Mouse (Mus musculus) embryonic stem cell, embryonic (primary cell): Measurements from ENCODE around the gene Sec24a.
"Not testable (repeated sequence)": the region's sequence is repeated elsewhere in the genome, so short reads cannot be mapped to it uniquely, and the experiment has no call there.

Experiments used
- CTCF ChIA-PET, 4 experiments: fragments of 300-600 bp in 2 of 4; fragments of 350-600 bp in 2 of 4; sonication (Branson Sonifier 250); formaldehyde crosslinking; loops; one replicate each; lab custom pipeline; 2022; ENCODE audit warnings: inconsistent platforms in 2 of 4; lab: Charles Lee
- POLR2A ChIA-PET, 4 experiments: fragments of 300-600 bp in 2 of 4; fragments of 350-600 bp in 2 of 4; sonication (Branson Sonifier 250); formaldehyde crosslinking; loops; one replicate each; lab custom pipeline; 2022; ENCODE audit warnings: antibody characterized with exemption in 4 of 4, inconsistent platforms in 1 of 4; lab: Charles Lee

The Sec24a gene

DNA sequence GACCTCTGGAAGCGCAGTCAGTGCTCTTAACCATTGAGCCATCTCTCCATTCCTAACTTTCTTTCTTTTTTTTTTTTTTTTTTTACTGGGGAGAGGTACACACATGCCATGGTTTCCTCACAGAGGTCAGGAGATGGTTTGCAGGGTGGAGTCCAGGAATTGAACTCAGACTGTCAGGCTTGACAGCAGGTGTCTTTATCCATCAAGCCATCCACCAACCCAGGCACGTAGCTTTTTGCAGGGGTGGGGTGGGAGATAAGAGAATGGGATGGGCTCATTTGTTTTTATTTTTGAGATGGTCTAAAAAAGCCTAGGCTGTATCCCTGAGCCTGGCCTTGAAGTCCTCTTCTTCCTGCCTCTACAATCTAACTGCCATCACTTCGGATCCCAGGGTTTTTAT, 12.1 kb upstream of the Sec24a start:
- ChIA-PET CTCF (interaction anchor here in 3 of 4 experiments (0.6 to 2.3 kb wide), 8 partner anchors 11 to 208 kb away, joined by 3 to 12 read pairs (median 5); partner anchors contain the start of genes Sar1b (in 2 of the 3) and Sec24a (in 2 of the 3)), POLR2A (interaction anchor here in 3 of 4 experiments (0.8 to 5.8 kb wide), 18 partner anchors 8 to 169 kb away, joined by 3 to 47 read pairs (median 5); partner anchors contain the start of genes Sar1b (in 3 of the 3), Sec24a (in 3 of the 3), 0610009B22Rik (in 2 of the 3) and Hnrnpab (in 1 of the 3))

DNA sequence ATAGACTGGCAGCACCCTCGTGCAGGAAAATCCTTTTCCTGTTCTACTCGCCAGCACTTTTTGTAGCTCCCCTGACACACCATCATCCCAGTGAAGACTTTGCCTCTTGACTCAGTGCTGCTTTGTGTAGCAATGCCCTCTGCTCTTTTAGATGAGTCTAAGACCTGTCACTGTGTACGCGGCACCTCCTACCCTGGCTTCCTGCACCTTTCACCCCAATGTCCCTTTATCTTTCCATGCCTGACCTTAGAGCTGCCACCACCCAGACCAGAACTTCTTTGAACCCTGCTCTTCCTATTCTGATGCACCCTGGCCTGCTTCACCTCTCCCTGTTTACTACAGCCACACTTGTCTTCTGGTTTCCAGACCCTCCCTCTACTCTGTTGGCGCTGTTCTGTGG, 4.9 kb upstream of the Sec24a start:
- ChIA-PET CTCF (interaction anchor here in 1 of 4 experiments (0.8 kb wide), 1 partner anchor 65 kb away, joined by 3 read pairs; no protein-coding TSS in a partner anchor), POLR2A (interaction anchor here in 3 of 4 experiments (0.7 to 2.3 kb wide), 15 partner anchors 11 to 505 kb away, joined by 3 to 8 read pairs (median 4); partner anchors contain the start of genes 0610009B22Rik (in 2 of the 3), BC049762 (in 1 of the 3), Hnrnpab (in 1 of the 3) and Phykpl (in 1 of the 3))

DNA sequence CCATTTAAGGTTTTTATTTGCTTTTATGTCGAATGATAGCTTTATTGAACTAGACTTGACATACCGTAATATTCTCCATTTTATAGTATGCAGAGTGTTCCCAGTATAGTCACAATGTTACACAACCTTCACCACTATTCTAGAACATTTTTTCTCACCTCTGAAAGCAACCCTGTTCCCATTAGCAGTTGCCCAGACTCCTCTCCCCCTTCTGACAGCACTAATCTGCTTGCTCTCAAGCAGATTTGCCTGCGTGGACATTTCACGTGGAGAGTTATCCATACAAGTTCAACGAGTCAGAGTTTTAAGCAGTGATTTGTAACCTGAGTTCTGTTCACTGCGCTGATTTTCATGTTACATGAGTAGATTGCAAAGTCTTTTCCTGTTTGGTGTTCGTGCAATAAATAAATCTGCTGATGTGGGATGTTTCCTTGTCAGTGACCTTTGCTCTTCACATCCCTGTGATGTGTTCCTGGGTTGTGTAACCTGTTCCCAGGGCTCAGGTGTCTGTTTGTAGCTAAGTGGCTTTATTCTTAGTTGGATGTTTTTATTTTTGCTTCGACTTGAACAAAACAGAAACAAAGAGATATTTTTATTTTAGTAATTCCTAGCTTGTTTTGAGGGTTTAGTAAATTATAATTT, 4.3 kb upstream of the Sec24a start:
- CTCF ChIA-PET = interaction anchor here in 2 of 4 experiments (0.6 to 0.8 kb wide), 2 partner anchors 65 to 828 kb away, joined by 3 read pairs; no protein-coding TSS in a partner anchor
- POLR2A ChIA-PET = interaction anchor here in 3 of 4 experiments (0.6 to 2.3 kb wide), 17 partner anchors 11 to 183 kb away, joined by 3 to 8 read pairs (median 4); partner anchors contain the start of genes 0610009B22Rik (in 2 of the 3), Hnrnpab (in 1 of the 3) and Phykpl (in 1 of the 3)

DNA sequence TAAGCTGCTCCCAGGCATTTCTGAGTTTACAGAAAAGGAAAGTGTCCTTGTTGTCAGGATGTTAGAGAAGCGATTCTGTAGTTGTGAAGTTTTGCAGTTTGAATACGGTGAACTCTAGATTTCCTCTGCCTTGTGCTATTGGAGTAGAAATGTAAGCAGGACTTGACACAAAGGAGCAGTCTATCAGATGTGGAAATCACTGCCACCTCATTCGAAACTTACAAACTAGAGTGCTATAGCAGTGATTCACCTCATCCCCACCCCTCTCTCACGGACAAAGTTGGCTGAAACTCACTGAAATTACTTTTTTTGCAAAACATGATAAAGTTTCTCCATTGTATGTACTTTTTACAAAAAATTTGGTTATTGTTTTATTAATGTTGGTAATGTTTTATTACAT, 1.4 kb upstream of the Sec24a start:
- ChIA-PET POLR2A (interaction anchor here in 3 of 4 experiments (1.2 to 5.0 kb wide), 16 partner anchors 9 to 162 kb away, joined by 3 to 47 read pairs (median 5); partner anchors contain the start of genes Hnrnpab (in 3 of the 3) and 0610009B22Rik (in 2 of the 3)), CTCF (interaction anchor here in 2 of 4 experiments (1.1 to 1.7 kb wide), 3 partner anchors 9 to 22 kb away, joined by 3 to 8 read pairs (median 5); no protein-coding TSS in a partner anchor)

DNA sequence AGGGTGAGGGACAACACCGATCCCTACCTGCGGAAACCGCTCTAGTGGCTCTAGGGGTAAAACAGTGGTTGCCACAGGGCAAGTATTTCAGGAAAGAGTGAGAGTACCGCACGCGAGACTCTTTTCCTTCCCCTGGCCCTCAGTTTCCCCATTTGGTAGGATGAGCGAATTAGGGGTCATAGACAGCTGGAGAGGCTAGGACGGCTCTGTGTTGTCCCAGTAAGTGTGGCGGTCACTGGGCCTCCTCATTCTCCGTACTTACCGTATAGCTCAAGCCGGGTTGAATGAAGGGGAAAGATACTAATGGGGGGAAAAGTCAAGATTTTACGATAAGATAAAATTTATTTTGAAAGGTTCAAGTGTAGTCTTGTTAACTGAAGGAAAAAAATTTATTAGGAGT, 521 bp upstream of the Sec24a start:
- POLR2A ChIA-PET = interaction anchor here (0.5 to 5.0 kb wide), 75 partner anchors 8 to 1509 kb away, joined by 3 to 47 read pairs (median 4); partner anchors contain the start of genes 0610009B22Rik (in 3 of the 4), Hnrnpab (in 3 of the 4), D930048N14Rik (in 1 of the 4) and N4bp3 (in 1 of the 4)
- CTCF ChIA-PET = interaction anchor here (0.6 to 1.7 kb wide), 15 partner anchors 8 to 621 kb away, joined by 3 to 18 read pairs (median 3); partner anchors contain the start of gene Cdkn2aipnl (in 1 of the 4)

DNA sequence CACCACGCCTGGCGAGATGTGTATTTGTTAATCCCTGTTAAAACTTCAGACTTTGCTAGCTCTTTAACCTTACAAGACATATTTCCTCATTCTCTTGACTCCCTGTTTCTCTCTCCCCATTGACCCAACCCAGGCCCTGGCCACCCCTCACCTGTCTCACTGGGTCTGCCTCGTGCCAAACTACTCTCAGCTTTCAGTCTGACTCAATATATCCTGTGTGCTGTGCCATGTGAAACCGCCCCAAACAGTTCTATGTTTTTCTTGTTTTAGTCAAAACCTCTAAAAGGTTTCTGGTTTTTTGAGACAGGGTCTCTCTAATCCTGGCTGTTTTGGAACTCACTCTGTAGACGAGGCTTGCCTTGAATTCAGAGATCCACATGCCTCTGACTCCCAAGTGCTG, 2.2 kb downstream of the Sec24a start:
- POLR2A ChIA-PET = interaction anchor here in 2 of 4 experiments (2.3 to 5.0 kb wide), 2 partner anchors 13 to 14 kb away, joined by 6 to 47 read pairs; no protein-coding TSS in a partner anchor
- CTCF ChIA-PET = interaction anchor here in 2 of 4 experiments (0.5 to 0.8 kb wide), 2 partner anchors 44 to 57 kb away, joined by 3 read pairs; no protein-coding TSS in a partner anchor

DNA sequence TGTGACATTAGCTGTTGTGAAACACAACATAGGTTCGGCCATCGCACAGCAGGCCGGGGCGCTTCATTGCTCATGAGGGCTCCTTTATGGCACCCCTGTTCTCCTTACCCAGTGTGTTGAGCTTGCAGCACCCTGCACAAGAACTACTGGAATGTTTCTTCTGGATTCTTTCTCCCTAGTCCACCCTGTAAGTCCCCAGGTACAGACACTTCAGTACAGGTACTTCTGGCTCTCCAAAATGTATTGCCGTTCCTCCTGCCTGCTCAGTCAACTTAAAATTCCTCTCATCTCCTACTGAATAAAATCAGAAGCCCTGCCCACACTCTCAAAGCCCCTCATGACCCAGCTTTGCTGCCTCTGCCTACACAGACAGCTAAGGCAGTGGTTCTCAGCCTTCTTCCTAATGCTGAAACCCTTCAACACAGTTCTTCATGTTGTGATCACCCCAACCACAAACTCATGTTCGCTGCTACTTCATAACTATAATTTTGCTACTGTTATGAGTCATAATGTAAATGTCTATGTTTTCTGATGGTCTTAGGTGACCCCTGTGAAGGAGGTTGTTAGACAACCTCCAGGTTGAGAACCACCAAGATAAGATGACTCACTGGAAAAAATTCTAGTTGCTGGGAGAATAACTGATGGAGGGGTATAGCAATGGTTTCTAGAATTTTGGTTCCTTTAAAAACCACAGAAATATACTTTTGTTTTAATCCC, 3.3 kb downstream of the Sec24a start:
- CTCF ChIA-PET = no interaction called here
- POLR2A ChIA-PET = interaction anchor here in 2 of 4 experiments (1.4 to 2.3 kb wide), 3 partner anchors 11 to 57 kb away, joined by 4 to 8 read pairs (median 6); no protein-coding TSS in a partner anchor

DNA sequence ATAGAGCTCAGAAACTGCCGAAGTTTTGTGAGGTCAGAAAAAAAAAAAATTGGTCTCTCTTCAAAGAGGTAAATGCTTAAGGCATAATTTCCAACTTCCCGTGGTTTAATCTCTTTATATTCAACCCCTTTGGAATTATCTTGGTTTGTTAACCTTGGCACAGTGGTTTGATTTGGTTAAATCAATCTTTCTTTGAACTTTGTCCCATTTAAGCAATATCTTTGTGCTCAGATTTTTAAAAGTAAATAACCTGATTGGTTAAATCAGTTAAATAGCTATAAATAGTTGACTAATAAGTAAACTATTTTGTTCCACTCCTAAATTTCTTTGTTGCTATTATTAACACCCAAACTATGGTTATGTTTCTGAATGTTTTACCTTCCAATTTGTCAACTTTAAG, 4.2 kb downstream of the Sec24a start:
- CTCF ChIA-PET = no interaction called here
- POLR2A ChIA-PET = interaction anchor here in 2 of 4 experiments (1.4 to 2.3 kb wide), 4 partner anchors 12 to 153 kb away, joined by 4 to 8 read pairs (median 6); partner anchors contain the start of gene Hnrnpab (in 1 of the 2)

DNA sequence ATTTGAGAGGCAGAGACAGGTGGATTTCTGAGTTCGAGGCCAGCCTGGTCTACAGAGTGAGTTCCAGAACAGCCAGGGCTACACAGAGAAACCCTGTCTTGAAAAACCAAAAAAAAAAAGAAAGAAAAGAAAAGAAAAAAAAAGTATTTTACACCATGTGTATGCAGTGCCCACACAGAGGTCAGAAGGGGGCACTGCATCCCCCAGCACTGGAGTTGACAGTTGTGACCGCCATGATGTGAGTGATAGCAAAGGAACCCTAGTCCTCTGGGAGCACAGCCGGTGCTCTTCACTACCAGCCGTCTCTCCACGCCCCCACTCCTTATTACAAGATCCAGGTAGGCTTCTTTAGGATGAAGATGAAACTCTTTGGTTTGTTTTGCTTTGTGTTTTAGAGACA, 5.2 kb downstream of the Sec24a start:
- POLR2A ChIA-PET = interaction anchor here in 2 of 4 experiments (0.5 to 1.4 kb wide), 2 partner anchors 97 to 152 kb away, joined by 3 to 5 read pairs; partner anchors contain the start of gene Hnrnpab (in 1 of the 2)
- CTCF ChIA-PET = not testable (repeated sequence)

DNA sequence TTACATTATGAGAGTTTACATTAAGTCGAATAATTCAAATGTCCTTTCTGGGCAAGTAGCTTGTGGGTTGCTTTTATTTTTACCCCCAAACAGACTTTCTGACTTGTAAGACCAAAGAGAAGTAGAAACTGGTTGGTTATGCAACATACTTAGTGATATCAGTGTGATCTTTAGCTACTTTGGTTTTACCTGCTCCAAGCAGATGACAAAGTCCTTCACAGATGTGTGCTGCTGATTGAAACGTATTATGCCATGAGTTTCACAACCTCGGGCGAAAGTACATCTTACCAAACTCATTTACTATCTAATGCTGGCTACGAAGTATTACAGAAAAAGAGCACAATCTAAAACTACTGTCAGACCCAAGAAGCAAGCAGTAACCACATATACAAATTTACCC, 5.8 kb downstream of the Sec24a start:
- ChIA-PET POLR2A (interaction anchor here in 3 of 4 experiments (0.5 to 4.2 kb wide), 19 partner anchors 8 to 209 kb away, joined by 3 to 31 read pairs (median 5); partner anchors contain the start of genes 0610009B22Rik (in 2 of the 3), Hnrnpab (in 2 of the 3), Nhp2 (in 1 of the 3) and Phykpl (in 1 of the 3)), CTCF (interaction anchor here in 1 of 4 experiments (0.7 kb wide), 1 partner anchor 97 kb away, joined by 4 read pairs; no protein-coding TSS in a partner anchor)

DNA sequence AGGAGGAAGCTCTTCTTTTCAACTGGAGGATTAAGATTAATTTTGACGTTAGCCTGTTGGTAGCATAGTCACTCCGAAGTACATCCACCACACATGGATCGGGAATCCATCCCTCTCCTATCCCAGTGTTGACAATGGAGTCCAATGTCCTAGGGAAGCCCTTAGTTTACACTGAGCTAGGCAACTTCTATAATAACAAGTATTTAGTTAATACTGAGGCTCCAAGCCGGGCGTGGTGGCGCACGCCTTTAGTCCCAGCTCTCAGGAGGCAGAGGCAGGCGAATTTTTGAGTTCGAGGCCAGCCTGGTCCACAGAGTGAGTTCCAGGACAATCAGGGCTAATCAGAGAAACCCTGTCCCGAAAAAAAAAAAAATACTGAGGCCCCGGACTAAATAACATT, 6.4 kb downstream of the Sec24a start:
- CTCF ChIA-PET = interaction anchor here in 3 of 4 experiments (0.7 to 1.1 kb wide), 3 partner anchors 98 to 463 kb away, joined by 3 to 5 read pairs (median 4); no protein-coding TSS in a partner anchor
- POLR2A ChIA-PET = interaction anchor here in 3 of 4 experiments (0.6 to 4.2 kb wide), 47 partner anchors 8 to 604 kb away, joined by 3 to 31 read pairs (median 4); partner anchors contain the start of genes 0610009B22Rik (in 3 of the 3), Hnrnpab (in 2 of the 3), Cdkn2aipnl (in 1 of the 3) and D930048N14Rik (in 1 of the 3)

DNA sequence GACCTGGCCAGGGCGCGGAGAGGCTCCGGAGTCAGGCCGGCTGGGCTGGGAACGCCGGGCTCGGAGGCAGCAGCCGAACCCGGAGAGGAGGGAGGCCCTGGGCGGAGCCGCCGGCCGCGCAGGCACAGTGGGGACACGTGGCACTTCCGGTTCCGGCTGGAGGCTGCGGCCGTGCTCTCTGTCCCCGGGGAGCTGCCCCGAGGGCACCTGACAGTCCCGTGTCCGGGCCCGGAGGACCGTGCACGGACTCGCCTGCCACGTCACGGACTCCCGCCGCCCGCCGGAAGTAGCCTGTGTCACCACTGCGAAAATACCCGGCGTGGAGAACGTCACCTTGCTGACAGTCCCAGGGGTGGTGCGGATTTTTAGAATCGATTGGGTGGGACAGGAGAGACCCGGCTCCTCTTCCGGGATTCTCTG, 7.1 kb downstream of the Sec24a start:
- ChIA-PET CTCF (interaction anchor here in 2 of 4 experiments (0.8 to 1.1 kb wide), 3 partner anchors 8 to 464 kb away, joined by 3 to 5 read pairs (median 3); no protein-coding TSS in a partner anchor), POLR2A (interaction anchor here in 3 of 4 experiments (0.6 to 4.2 kb wide), 50 partner anchors 9 to 605 kb away, joined by 3 to 31 read pairs (median 4); partner anchors contain the start of genes 0610009B22Rik (in 3 of the 3), Hnrnpab (in 3 of the 3), Cdkn2aipnl (in 1 of the 3) and D930048N14Rik (in 1 of the 3))

DNA sequence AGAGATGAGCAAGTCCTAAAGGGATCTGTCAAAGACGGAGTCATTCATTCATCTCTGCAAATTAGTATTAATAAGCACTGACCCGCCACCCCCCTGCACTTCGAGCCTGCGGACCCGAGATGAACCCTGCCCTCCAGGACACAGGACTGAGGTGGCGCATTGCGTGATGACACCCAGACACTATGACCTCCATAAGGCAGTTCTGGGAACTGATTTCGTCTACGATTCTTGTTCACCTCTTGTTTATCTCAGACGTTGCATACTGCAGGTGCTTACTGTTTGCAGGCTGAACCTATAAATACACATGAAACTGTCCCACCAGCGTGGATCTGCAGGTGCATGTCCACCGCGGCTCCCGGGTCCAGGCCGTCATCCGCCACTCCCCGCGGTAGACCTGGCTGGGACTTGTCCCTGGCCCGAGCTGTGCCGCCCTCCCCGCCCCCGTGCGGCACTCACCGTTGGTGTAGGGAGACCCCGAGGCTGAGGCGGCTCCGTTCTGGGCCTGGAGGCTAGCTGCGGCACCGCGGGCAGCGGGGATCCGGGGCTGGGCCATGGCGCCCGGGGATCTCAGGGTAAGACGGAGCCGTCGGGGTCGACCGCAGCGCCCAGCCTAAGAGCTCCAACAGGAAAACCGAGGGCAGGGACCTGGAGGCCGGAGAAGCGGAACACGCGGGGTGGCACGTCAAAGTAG, 7.7 kb downstream of the Sec24a start:
- ChIA-PET POLR2A (interaction anchor here in 3 of 4 experiments (0.6 to 4.2 kb wide), 43 partner anchors 9 to 605 kb away, joined by 3 to 31 read pairs (median 6); partner anchors contain the start of genes 0610009B22Rik (in 3 of the 3), Hnrnpab (in 3 of the 3), Phykpl (in 2 of the 3) and Cdkn2aipnl (in 1 of the 3)), CTCF (interaction anchor here in 2 of 4 experiments (0.8 to 1.1 kb wide), 3 partner anchors 8 to 464 kb away, joined by 3 to 5 read pairs (median 3); no protein-coding TSS in a partner anchor)

DNA sequence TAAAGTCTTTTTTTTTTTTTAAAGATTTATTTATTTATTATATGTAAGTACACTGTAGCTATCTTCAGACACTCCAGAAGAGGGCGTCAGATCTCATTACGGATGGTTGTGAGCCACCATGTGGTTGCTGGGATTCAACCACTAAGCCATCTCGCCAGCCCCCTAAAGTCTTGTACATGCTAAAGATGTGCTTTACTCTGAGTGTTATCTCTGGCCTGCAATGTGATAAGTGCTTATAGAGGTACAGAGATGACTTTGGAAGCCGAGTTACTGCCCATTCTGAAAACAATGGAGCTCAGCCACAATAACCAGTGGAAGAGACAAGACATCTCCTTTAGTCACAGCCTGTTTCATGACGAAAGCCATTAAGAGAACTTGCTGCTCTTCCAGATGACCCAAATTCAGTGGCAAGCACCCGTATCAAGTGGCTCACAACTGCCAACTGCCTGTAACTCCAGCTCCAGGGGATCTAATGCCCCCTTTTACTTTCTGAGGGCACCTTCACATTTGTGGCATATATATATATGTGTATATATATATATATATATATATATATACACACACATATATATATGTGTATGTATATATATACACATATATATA, 11.7 kb downstream of the Sec24a start:
- POLR2A ChIA-PET = interaction anchor here in 3 of 4 experiments (0.8 to 1.3 kb wide), 6 partner anchors 12 to 146 kb away, joined by 3 to 4 read pairs (median 3); partner anchors contain the start of genes Sar1b (in 2 of the 3), Hnrnpab (in 1 of the 3) and Sec24a (in 1 of the 3)
- CTCF ChIA-PET = interaction anchor here in 2 of 4 experiments (0.6 to 1.8 kb wide), 6 partner anchors 11 to 590 kb away, joined by 3 to 8 read pairs (median 3); partner anchors contain the start of genes Sar1b (in 1 of the 2) and Sec24a (in 1 of the 2)

DNA sequence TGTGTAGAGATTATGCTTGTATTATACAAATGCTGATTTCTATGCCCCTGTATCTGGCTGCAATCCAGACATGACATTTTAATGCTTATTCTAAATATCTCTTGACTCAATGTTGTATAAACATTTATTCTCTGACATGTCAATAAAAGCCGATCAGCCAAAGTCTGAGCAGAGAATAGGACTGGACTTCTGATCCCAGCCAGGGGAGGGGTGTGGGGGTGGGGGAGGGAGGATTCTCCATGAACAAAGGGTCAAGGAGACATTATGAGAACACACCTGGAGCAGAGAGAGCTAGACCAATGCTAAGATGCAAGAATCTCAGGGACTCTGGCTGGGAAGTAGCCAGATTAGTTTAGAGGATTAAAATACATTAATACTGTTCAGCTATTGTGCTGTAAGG, 17.3 kb downstream of the Sec24a start:
- POLR2A ChIA-PET = interaction anchor here in 3 of 4 experiments (0.5 to 3.2 kb wide), 10 partner anchors 10 to 1295 kb away, joined by 3 to 9 read pairs (median 4); partner anchors contain the start of genes Sar1b (in 3 of the 3) and Sec24a (in 3 of the 3)
- CTCF ChIA-PET = interaction anchor here in 1 of 4 experiments (0.6 kb wide), 1 partner anchor 59 kb away, joined by 7 read pairs; no protein-coding TSS in a partner anchor
